Mouse (Mus musculus) ES-E14 (cell line): Measurements from ENCODE around the gene Fbxl18. TPM values are rescaled to one million over a fixed set of nuclear protein-coding genes. Genes with fewer than 3 reads are reported as not detected.

Source experiments
- DNase-seq: peaks from one replicate; pipeline ENCODE4 v3.0.0-alpha.2; 2013; ENCODE audit warnings: low read depth, low spot score
- H3K27ac ChIP-seq: 2 replicates; pipeline ENCODE4 v1.5.1; 2012; ENCODE audit warnings: low read depth, mild to moderate bottlenecking, low read length, moderate library complexity, mixed read lengths; ENCODE audit not compliant: poor library complexity, insufficient read depth, severe bottlenecking
- H3K36me3 ChIP-seq: 2 replicates; pipeline ENCODE4 v1.6.1; 2012; ENCODE audit warnings: mild to moderate bottlenecking, low read length, moderate library complexity, mixed read lengths; ENCODE audit not compliant: control insufficient read depth, poor library complexity, insufficient read depth, severe bottlenecking
- H3K4me1 ChIP-seq, 2 experiments: fragments of 150-350 bp in 1 of 2; sonication (generic) in 1 of 2; 2 replicates each; pipeline ENCODE4 v1.6.1; 2012; ENCODE audit warnings: low read length in 2 of 2, mild to moderate bottlenecking in 1 of 2, mixed read lengths in 1 of 2; ENCODE audit not compliant: control insufficient read depth in 2 of 2, insufficient read depth in 2 of 2, poor library complexity in 1 of 2
- H3K4me3 ChIP-seq, 2 experiments: fragments of 150-350 bp in 1 of 2; sonication (generic) in 1 of 2; 2 replicates each; pipeline ENCODE4 v1.5.1; 2012; ENCODE audit warnings: low read length in 2 of 2, low read depth in 1 of 2, mild to moderate bottlenecking in 1 of 2, mixed read lengths in 1 of 2; ENCODE audit not compliant: insufficient read depth in 1 of 2, poor library complexity in 1 of 2, severe bottlenecking in 1 of 2
- H3K9ac ChIP-seq: 2 replicates; pipeline ENCODE4 v1.6.1; 2012; ENCODE audit warnings: low read depth, mild to moderate bottlenecking, low read length, mixed read lengths; ENCODE audit not compliant: poor library complexity, insufficient read depth, severe bottlenecking
- H3K9me3 ChIP-seq: fragments of 150-350 bp; sonication (generic); 2 replicates; pipeline ENCODE4 v1.6.1; 2012; ENCODE audit warnings: low read depth, mild to moderate bottlenecking, low read length; ENCODE audit not compliant: control insufficient read depth, insufficient read depth
- CHD2 ChIP-seq: IDR thresholded peaks from 2 replicates; pipeline ENCODE4 v1.6.1; 2014; ENCODE audit warnings: mild to moderate bottlenecking, low read depth, low read length, inconsistent platforms
- HCFC1 ChIP-seq: IDR thresholded peaks from 2 replicates; pipeline ENCODE4 v1.6.1; 2012; ENCODE audit warnings: low read length, inconsistent platforms, borderline replicate concordance; ENCODE audit not compliant: insufficient read depth
- MAFK ChIP-seq: IDR thresholded peaks from 2 replicates; pipeline ENCODE4 v1.6.1; 2014; ENCODE audit warnings: mild to moderate bottlenecking, low read depth, low read length, inconsistent platforms; ENCODE audit not compliant: insufficient read depth
- ZC3H11A ChIP-seq: IDR thresholded peaks from 2 replicates; pipeline ENCODE4 v1.6.1; 2012; ENCODE audit warnings: low read depth, mild to moderate bottlenecking, inconsistent platforms, low read length, borderline replicate concordance
- ZNF384 ChIP-seq: IDR thresholded peaks from 2 replicates; pipeline ENCODE4 v1.6.1; 2012; ENCODE audit warnings: low read depth, low read length, inconsistent platforms
- in situ Hi-C, 2 experiments: fragments of 600-800 bp; cut with MboI; formaldehyde crosslinking; loops; one replicate each; pipeline ENCODE4 v1.15.1; 2025; ENCODE audit warnings: low sequenced_read_pairs in 2 of 2, inconsistent platforms in 1 of 2; ENCODE audit not compliant: unreplicated experiment in 2 of 2
- total RNA-seq: library from RNA; depleted of rRNA; stranded (reverse); fragments of 300-350 nt; gene quantifications from 2 replicates; pipeline ENCODE4 v1.2.3, GENCODE M21; 2012

Gene Fbxl18
- total RNA-seq, 1 experiment = 20.1 TPM

DNA sequence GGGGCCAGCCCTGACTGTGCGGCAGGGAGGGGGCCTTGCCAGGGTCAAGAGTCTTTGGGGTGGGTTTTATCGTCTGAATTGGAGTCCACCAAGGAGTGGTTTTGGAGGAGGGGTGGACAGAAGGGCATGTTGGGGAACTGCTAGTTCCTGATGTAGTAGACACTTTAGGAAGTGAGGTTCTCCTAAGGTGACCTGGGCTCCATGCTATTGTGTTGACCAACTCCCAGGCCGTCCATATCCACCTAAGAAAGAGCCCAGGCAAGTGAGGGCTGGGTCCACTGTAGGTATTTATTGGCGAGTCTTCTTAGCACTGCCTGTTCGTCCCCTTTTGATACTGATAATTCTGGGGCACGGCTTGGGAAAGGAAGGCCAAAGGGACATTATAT lies 25.8 kb upstream of the Fbxl18 start:
- H3K4me1 ChIP-seq = peaks cover 7 to 38% of the 10 kb centered on the region in 2 experiments; a peak in 3 of 4 replicates
- no peaks in the 10 kb centered on the region for H3K36me3 ChIP-seq
- H3K27ac ChIP-seq = peak overlapping the region; percentile 77
- no peaks in the 10 kb centered on the region for H3K9me3 ChIP-seq
- no peak overlapping the region for H3K4me3 ChIP-seq
- in situ Hi-C loops = no loop called here
- 0 out of 2 replicates have a peak overlapping the region, but pooled peaks have one; percentile 12 for H3K9ac ChIP-seq
- TF ChIP-seq ZNF384 = no peak
- no peak for TF ChIP-seq CHD2
- no peak for TF ChIP-seq ZC3H11A
- TF ChIP-seq MAFK = no peak
- TF ChIP-seq HCFC1 = no peak
- DNase-seq = no peak

DNA sequence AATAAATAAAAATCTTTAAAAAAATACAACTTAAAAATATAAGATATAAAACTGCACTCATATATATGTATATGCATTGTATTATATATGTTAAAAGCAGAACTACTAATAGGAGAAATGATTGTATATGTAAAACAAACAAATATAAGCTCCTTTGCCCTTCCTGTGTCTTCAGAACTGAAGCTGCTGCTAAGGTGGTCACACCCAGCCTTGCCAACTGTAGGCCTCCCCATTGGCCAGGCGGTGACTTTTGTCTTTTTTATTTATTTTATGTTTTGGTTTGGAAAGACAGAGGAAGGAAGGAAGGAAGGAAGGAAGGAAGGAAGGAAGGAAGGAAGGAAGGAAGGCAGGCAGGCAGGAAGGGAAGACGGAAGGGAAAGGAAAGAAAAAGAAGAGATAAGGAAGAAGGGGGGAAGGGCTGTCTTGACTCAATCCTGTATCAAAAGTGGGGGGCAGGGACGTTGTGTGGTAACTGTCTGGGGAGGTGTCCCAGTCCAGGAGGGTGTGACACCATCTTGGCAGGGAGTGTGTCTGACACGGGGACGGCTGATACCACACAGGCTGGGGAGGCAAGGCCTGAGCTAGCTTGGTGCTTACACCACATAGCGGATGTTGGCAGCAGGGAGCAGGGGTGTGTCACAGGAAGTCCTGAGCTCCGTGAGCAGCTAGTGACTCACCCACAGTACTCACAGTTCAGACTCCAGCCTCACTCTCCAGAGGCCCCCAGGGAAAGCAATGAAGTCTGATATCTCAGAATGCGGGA lies 25.3 kb upstream of the Fbxl18 start:
- TF ChIP-seq ZNF384 (no peak), CHD2 (no peak), MAFK (no peak)
- Histone ChIP-seq H3K36me3 (no peaks in the 10 kb centered on the region), H3K9ac (0 out of 2 replicates have a peak overlapping the region, but pooled peaks have one; percentile 12), H3K9me3 (no peaks in the 10 kb centered on the region), H3K4me3 (no peak overlapping the region), H3K27ac (peak overlapping the region; percentile 77), H3K4me1 (peaks cover 7 to 32% of the 10 kb centered on the region in 2 experiments; a peak in 3 of 4 replicates)
- no peak for DNase-seq
- in situ Hi-C loops = no loop called here

DNA sequence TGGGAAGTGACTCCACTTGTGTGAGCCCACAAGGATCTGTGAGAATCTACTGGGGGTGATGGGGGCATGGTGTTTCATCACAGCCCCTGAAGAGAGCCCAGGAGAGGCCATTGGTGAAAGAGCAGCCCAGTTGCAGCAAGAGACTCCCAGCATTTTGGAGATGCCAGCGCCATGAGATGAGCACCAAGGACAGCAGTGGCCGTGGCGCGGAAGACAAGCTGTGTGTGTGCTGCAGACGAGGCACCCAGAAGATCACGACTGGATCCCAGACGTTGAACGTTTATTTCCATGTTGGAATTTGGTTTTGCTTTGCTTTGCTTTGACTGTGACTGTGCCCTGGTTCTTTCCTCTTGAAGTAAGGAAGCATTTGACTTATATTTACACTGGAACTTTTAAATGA lies 22.2 kb upstream of the Fbxl18 start:
- TF ChIP-seq ZC3H11A = no peak
- TF ChIP-seq CHD2 = no peak
- TF ChIP-seq HCFC1 = no peak
- TF ChIP-seq MAFK = no peak
- TF ChIP-seq ZNF384 = no peak
- H3K27ac ChIP-seq = no peak overlapping the region
- H3K9ac ChIP-seq = no peak overlapping the region
- H3K4me3 ChIP-seq = no peak overlapping the region
- in situ Hi-C loops = no loop called here
- no peak for DNase-seq
- no peaks in the 10 kb centered on the region for H3K9me3 ChIP-seq
- peaks cover 4 to 23% of the 10 kb centered on the region in 2 experiments; a peak in 3 of 4 replicates for H3K4me1 ChIP-seq
- H3K36me3 ChIP-seq = no peaks in the 10 kb centered on the region

DNA sequence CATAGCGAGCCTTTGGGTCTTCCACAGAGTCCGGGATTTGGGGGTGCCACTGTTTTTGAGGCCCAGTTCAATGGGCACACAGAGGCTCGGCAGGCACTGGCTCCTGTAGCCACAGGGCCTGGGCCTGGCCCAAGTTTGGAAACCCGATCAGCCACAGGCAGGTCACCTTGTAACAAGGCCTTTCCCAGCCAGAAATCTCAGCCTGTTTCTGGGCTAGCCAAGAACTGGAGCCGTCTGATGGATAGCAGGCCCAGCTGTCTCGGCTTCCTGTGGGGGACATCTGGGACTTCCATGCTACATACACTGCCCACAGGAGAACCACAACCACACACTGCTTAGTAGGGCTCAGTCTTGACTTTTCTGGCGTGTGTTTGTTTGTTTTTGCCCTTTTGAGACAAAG lies 21.4 kb upstream of the Fbxl18 start:
- Histone ChIP-seq H3K36me3 (no peaks in the 10 kb centered on the region), H3K4me3 (no peak overlapping the region), H3K9ac (no peak overlapping the region), H3K9me3 (no peaks in the 10 kb centered on the region), H3K4me1 (peaks cover 4 to 22% of the 10 kb centered on the region in 2 experiments; a peak in 3 of 4 replicates), H3K27ac (no peak overlapping the region)
- TF ChIP-seq ZNF384 (no peak), HCFC1 (no peak), MAFK (no peak), ZC3H11A (no peak), CHD2 (no peak)
- in situ Hi-C loops = no loop called here
- no peak for DNase-seq
